Mouse (Mus musculus) heart, postnatal 10 days (tissue): Measurements from ENCODE around the gene Pip5k1c. TPM values are rescaled to one million over a fixed set of nuclear protein-coding genes. Genes with fewer than 3 reads are reported as not detected.

Experiments
- DNase-seq, 2 experiments: peaks; one replicate each; pipeline ENCODE4 v3.0.0; 2021
- intact Hi-C: fragments of 180-260 bp; cut with DNase I; formaldehyde crosslinking; loops from one replicate; pipeline ENCODE4 v1.15.1; 2025
- total RNA-seq, 2 experiments: library from RNA; stranded (reverse); gene quantifications; 2 replicates each; pipeline ENCODE4 v1.2.3; 2021

Pip5k1c gene
- total RNA-seq, 2 experiments from 2014 or later, result 43.2 to 46.4 TPM

GRCm38 (mm10) chr10:81320550-81321347 lies 28.0 kb downstream of the Pip5k1c start, which contains the start of gene Cactin:
TSS of gene Cactin (plus strand) at chr10:81321103.
- intact Hi-C loops, result loop anchor here (1.0 kb wide), 1 partner anchor 19 kb away; no protein-coding TSS in a partner anchor
- peak; percentile 100 for DNase-seq

GRCm38 (mm10) chr10:81321436-81321835 lies 28.7 kb downstream of the Pip5k1c start:
- intact Hi-C loops, result no loop called here
- DNase-seq, result no peak

GRCm38 (mm10) chr10:81322444-81322843 lies 29.7 kb downstream of the Pip5k1c start:
- intact Hi-C loops, result no loop called here
- no peak for DNase-seq

- intact Hi-C loops, result no loop called here
- DNase-seq, result no peak
These were observed 30.5 kb downstream of the Pip5k1c start for GRCm38 (mm10) chr10:81323141-81323775.

- intact Hi-C loops, result no loop called here
- DNase-seq, result no peak
These were observed 31.2 kb downstream of the Pip5k1c start for GRCm38 (mm10) chr10:81323791-81324530.

GRCm38 (mm10) chr10:81325176-81325575 lies 32.4 kb downstream of the Pip5k1c start:
- intact Hi-C loops, result no loop called here
- no peak for DNase-seq

GRCm38 (mm10) chr10:81325781-81326180 lies 33.0 kb downstream of the Pip5k1c start:
- intact Hi-C loops, result loop anchor here (2.0 kb wide), 1 partner anchor 15 kb away; no protein-coding TSS in a partner anchor
- DNase-seq, result no peak

GRCm38 (mm10) chr10:81326858-81327257 lies 34.1 kb downstream of the Pip5k1c start:
- intact Hi-C loops, result loop anchor here (2.0 kb wide), 1 partner anchor 14 kb away; no protein-coding TSS in a partner anchor

GRCm38 (mm10) chr10:81327959-81328358 lies 35.2 kb downstream of the Pip5k1c start:
- intact Hi-C loops, result loop anchor here (2.0 kb wide), 1 partner anchor 13 kb away; no protein-coding TSS in a partner anchor
- DNase-seq, result no peak

More at GRCm38 (mm10) chr10:81326858-81327257, 34.1 kb downstream of the Pip5k1c start:
- peak; percentile 59 to 65 for DNase-seq

GRCm38 (mm10) chr10:81328386-81328785 lies 35.6 kb downstream of the Pip5k1c start, which contains the start of gene Tbxa2r:
TSS of gene Tbxa2r (plus strand) at chr10:81328731.
- DNase-seq, result peak; percentile 83 to 85
- intact Hi-C loops, result no loop called here

- DNase-seq, result peak; percentile 68 to 78
- intact Hi-C loops, result no loop called here
These were observed 36.6 kb downstream of the Pip5k1c start for GRCm38 (mm10) chr10:81329194-81329975.

GRCm38 (mm10) chr10:81330007-81330406 lies 37.2 kb downstream of the Pip5k1c start:
- intact Hi-C loops, result no loop called here
- DNase-seq, result peak; percentile 76 to 78

- intact Hi-C loops, result no loop called here
- no peak for DNase-seq
These were observed 39.5 kb downstream of the Pip5k1c start for GRCm38 (mm10) chr10:81332277-81332676.

GRCm38 (mm10) chr10:81334324-81334723 lies 41.6 kb downstream of the Pip5k1c start:
- DNase-seq, result no peak
- intact Hi-C loops, result no loop called here

GRCm38 (mm10) chr10:81335393-81336340 lies 42.9 kb downstream of the Pip5k1c start:
- DNase-seq, result peak; percentile 66 to 71

GRCm38 (mm10) chr10:81336558-81336957 lies 43.8 kb downstream of the Pip5k1c start:
- intact Hi-C loops, result no loop called here

More at GRCm38 (mm10) chr10:81335393-81336340, 42.9 kb downstream of the Pip5k1c start:
- intact Hi-C loops, result no loop called here

GRCm38 (mm10) chr10:81340551-81341332 lies 48.0 kb downstream of the Pip5k1c start:
- no peak for DNase-seq
- intact Hi-C loops, result loop anchor here (2.0 kb wide), 1 partner anchor 14 kb away; no protein-coding TSS in a partner anchor

More at GRCm38 (mm10) chr10:81336558-81336957, 43.8 kb downstream of the Pip5k1c start:
- no peak for DNase-seq
